In the genomic region with DNA sequence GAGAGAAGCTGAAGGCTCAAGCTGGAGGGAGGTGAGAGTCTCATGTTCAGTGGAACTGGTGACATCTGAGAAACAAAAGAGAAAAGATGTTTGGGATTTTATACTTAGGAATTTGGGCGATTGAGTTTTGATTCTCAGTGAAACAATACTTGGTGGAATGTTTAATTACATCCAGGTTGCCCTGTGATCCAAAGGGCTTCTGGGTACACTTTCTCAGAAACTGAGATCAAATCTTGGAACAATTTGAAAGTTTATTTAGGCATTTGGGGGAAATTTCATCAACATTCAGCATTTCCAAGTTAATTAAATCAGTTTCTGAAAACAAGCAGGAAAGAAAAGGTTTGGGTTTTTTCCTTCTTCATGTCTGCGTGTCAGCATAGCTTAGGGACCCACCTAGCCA, we compare ENCODE assay signal across 24 mouse cellular contexts.
"Had no signal": no experiment of that assay in that cellular context is flagged by ENCODE, and none has a peak within 500 bp of the region (broad histone marks: within the 10 kb centered on the region; RNA-seq: fewer than 3 reads in every experiment).

No protein-coding gene starts in this region.

- H3K4me1 ChIP-seq: liver, embryonic 15.5 days had no signal

- H3K36me3 ChIP-seq: heart, embryonic 13.5 days; heart, embryonic 15.5 days; hindbrain, embryonic 10.5 days; hindbrain, embryonic 12.5 days; limb, embryonic 10.5 days; limb, embryonic 12.5 days; liver, embryonic 13.5 days; liver, embryonic 15.5 days had no signal

- H3K9me3 ChIP-seq: heart, embryonic 13.5 days; heart, embryonic 15.5 days; hindbrain, embryonic 10.5 days; hindbrain, embryonic 12.5 days; limb, embryonic 10.5 days; limb, embryonic 12.5 days; liver, embryonic 13.5 days; liver, embryonic 15.5 days had no signal

- H3K27me3 ChIP-seq: heart, embryonic 13.5 days; heart, embryonic 15.5 days; hindbrain, embryonic 12.5 days; limb, embryonic 12.5 days; liver, embryonic 13.5 days; liver, embryonic 15.5 days had no signal

- H3K9ac ChIP-seq: heart, embryonic 13.5 days; heart, embryonic 15.5 days; hindbrain, embryonic 12.5 days; hindbrain, embryonic 14.5 days; limb, embryonic 12.5 days; liver, embryonic 13.5 days; liver, embryonic 15.5 days; liver, postnatal 0 days had no signal

- DNase-seq: gastrocnemius, postnatal 14 days; gastrocnemius, postnatal 36 days; heart, adult 11 months; heart, adult 2 months; heart, postnatal 4 days; kidney, adult 11 months; kidney, adult 8-10 months; kidney, postnatal 14 days; kidney, postnatal 36 days; liver; liver, embryonic 13.5 days; liver, postnatal 0 days had no signal

- H3K27ac ChIP-seq: heart, adult 2 months; heart, embryonic 13.5 days; heart, embryonic 15.5 days; hindbrain, embryonic 10.5 days; hindbrain, embryonic 12.5 days; hindbrain, embryonic 14.5 days; left cerebral cortex, adult 2 months; limb, embryonic 10.5 days; limb, embryonic 12.5 days; liver, embryonic 13.5 days; liver, embryonic 15.5 days had no signal

- H3K4me3 ChIP-seq: heart, adult 2 months; heart, embryonic 13.5 days; heart, embryonic 15.5 days; hindbrain, embryonic 10.5 days; hindbrain, embryonic 12.5 days; left cerebral cortex, adult 2 months; limb, embryonic 10.5 days; limb, embryonic 12.5 days; liver, embryonic 13.5 days; liver, embryonic 15.5 days had no signal

- ATAC-seq: hindbrain, embryonic 16.5 days; intestine, embryonic 16.5 days; liver, postnatal 0 days had no signal

- H3K4me2 ChIP-seq: heart, embryonic 11.5 days; heart, embryonic 13.5 days; heart, embryonic 15.5 days; hindbrain, embryonic 12.5 days; hindbrain, embryonic 14.5 days; limb, embryonic 12.5 days; liver, embryonic 13.5 days; liver, embryonic 15.5 days had no signal
